Mouse (Mus musculus) adrenal gland, postnatal 36 days (tissue): ENCODE data around the gene Ints4. TPM values are rescaled to one million over a fixed set of nuclear protein-coding genes. Genes with fewer than 3 reads are reported as not detected.
A peak's percentile ranks its signal among the peaks of the same experiment; 100 is the strongest.
"Not testable (repeated sequence)": the region's sequence is repeated elsewhere in the genome, so short reads cannot be mapped to it uniquely, and the experiment has no call there.

Source experiments
- DNase-seq, 2 experiments: peaks; one replicate each; pipeline ENCODE4 v3.0.0; 2021; ENCODE audit warnings: mixed read lengths in 1 of 2
- long read RNA-seq, 2 experiments: library from polyadenylated mRNA; stranded (forward); transcript quantifications; one replicate each; pipeline ENCODE4 v2.0.0; 2021; ENCODE audit warnings: borderline sequencing depth in 2 of 2
- total RNA-seq, 2 experiments: library from RNA; stranded (reverse); gene quantifications; 2 replicates each; pipeline ENCODE4 v1.2.3; 2021

Gene Ints4
- 10 to 100 TPM; 62.6 to 64.1 TPM for total RNA-seq
- long read RNA-seq, experiment 1, transcript Ints4-201 (23 exons, 3,240 nt): major isoform, 14 of 22 reads
- long read RNA-seq, experiment 1, partial matches to known transcripts: 3 of 22 reads
- long read RNA-seq, experiment 1, other reads (novel, unspliced or antisense): 4 of 22 reads
- long read RNA-seq, experiment 2, transcript Ints4-201 (23 exons, 3,240 nt): major isoform, 11 of 19 reads
- long read RNA-seq, experiment 2, partial matches to known transcripts: 2 of 19 reads
- long read RNA-seq, experiment 2, other reads (novel, unspliced or antisense): 5 of 19 reads

DNA sequence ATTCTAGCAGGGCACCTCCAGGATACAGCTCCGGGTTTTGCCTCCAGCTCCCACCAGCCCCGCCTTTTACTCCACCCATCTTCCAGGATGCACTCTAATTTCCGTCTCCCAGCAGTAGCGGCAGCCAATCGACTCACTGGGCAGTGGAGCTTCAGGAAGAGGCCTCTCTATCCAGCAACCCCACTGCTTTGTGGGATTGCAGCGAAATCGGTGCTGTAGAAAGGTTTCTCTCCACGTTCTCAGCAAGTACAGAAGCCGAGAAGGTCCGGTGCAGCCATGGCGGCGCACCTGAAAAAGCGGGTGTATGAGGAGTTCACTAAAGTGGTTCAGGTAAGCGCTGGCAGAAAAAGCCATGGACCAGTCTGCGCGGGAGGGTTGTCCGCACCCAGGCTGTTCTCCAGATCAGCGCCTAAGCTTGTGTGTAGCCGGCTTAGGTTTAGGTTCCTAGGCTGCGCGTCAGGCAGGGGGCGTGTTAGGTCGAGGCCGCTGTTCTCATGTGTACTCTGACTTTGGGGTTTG is at the start of gene Ints4:
Gene Ints4, plus strand, starts transcription at position 136 of the 519 bp plus-strand sequence.
- DNase-seq: peak; percentile 95 to 96

DNA sequence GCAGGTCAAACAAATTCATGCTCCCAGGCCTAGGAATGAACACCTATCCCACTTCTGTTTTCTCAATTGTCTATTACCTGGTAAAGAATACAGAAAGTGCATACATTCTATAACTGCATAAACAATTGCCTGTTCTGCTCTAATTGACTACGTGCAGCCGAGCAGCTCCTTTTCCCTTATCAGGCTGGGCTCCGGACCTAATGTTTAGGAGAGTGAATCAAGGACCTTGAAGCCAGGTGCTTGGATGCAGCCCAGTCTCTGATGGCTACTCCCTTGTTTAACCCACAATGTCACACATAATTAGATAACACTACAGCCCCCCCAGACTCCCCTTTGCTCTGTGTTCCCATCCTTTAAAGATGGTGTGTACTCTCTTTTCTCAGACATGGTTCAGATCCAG is 47.2 kb upstream of the Ints4 start:
- DNase-seq: not testable (repeated sequence)

DNA sequence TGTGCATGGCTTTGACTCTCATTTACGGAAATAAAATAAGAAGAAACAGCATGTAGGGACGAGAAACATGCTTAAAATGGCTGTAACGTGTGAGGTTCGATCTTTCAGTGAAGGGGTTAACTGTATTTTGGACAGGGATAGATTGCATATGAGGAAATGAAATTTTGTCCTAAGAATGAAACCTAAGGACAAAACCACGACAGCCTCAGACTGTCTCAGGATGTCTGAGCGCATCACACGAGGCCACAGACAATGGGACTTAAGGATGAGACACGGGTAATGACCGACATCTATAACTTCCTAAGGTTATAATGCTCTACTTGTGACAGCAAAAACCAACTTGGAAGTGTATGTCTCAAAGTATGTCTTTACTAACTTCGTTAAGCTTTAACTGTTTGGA is 46.2 kb upstream of the Ints4 start:
- DNase-seq: no peak

DNA sequence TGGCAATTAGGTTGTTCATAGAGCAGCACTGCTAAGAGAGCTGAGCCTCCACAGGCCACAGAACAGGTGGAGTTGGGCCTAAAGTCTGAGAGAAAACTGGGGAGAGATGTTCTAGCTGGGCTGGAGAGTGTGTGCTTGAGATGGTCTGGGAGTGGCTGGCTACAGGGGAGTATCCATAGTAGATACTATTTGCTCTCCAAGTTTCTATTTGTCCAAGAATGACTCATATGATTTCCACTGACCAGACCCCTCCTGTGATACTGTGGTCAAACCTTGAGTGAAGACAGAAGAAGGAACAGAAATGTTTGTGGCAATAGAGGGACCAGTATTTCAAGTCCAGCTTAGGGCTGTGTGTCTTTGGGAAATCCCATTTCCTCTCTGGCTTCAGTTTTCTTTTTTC is 41.8 kb upstream of the Ints4 start:
- DNase-seq: no peak

DNA sequence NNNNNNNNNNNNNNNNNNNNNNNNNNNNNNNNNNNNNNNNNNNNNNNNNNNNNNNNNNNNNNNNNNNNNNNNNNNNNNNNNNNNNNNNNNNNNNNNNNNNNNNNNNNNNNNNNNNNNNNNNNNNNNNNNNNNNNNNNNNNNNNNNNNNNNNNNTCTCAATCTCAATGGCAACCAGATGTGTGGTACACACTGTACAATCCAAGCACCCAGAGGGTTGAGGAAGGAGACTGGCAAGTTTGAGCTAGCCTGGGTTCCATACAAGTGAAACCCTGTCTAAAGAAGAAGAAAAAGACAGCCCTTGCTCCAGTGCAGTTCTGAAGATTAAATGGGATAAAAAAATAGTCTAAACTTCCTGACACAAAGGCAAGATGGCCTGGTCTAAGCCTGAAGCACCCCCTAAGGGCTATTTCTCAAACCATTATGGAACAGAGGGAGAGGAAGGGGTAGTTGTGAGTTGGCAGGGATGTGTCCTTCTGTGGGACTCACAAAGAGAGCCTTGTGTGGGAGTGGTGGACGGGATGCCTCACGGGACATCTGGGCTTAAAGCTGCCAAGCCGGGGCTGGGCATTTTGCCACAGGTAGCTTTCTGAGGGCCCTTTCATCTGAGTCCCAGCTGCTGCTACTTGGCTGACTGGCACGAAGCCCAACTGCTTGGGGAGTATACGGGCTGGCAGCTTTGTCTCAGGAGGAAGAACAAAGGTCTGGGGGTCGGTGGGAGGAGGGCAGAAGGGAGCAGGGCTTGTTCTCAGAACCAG is 34.4 kb upstream of the Ints4 start:
- peak; percentile 87 to 91 for DNase-seq

DNA sequence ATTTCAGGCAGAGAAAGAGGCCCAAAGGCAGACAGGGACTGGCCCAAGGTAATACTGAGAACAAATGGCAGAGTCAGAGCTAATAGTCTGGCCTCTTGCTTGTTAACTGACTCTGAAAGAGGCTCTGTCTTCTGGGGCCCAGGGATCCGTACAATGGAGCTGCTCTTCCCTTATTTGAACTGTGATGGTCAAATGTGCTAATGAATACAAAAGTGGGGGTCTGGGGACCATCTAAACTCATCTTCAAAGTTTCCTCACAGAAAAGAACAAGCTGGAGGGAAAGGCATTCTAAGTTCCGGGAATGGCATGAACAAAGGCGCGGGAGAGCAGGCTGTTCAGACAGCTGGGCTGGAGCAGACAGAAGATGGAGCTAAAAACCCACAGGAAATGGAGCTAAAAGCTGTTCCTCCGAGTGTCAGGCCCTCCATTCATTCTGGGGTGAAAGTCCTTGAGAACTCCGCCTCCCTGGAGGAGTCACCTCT is 33.7 kb upstream of the Ints4 start:
- DNase-seq: peak in 1 of 2 experiments; percentile 35

DNA sequence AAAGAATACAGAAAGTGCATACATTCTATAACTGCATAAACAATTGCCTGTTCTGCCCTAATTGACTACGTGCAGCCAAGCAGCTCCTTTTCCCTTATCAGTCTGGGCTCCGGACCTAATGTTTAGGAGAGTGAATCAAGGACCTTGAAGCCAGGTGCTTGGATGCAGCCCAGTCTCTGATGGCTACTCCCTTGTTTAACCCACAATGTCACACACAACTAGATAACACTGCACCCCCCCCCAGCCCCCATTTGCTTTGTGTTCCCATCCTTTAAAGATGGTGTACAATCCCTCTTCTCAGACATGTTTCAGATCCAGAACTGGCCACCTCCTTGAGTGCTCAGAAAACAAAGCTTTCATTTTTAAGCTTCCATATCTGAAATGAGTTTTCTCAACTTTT is 29.7 kb upstream of the Ints4 start, which contains the start of gene Kctd14:
Gene Kctd14, plus strand, starts transcription at position 301 of the 400 bp plus-strand sequence.
- DNase-seq: not testable (repeated sequence)

DNA sequence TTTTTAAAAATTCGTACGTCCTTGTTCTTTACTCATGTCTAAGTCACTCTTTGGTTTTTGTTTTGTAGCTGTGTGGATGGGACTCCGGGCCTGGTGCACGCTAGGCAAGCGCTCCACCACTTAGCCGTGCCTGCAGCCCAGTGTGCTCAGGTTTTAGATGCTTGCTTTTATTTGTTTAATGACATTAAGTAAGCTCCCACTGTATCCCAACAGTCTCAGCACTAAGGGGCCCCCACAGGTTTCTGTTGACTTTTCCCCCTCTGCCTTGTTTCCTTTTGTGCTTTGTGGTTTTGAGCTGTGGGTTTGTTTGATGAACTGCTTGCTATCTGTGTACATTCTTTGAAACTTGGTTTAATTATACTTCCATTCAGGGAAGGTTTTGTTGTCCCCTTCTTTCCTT is 28.6 kb upstream of the Ints4 start:
- no peak for DNase-seq

DNA sequence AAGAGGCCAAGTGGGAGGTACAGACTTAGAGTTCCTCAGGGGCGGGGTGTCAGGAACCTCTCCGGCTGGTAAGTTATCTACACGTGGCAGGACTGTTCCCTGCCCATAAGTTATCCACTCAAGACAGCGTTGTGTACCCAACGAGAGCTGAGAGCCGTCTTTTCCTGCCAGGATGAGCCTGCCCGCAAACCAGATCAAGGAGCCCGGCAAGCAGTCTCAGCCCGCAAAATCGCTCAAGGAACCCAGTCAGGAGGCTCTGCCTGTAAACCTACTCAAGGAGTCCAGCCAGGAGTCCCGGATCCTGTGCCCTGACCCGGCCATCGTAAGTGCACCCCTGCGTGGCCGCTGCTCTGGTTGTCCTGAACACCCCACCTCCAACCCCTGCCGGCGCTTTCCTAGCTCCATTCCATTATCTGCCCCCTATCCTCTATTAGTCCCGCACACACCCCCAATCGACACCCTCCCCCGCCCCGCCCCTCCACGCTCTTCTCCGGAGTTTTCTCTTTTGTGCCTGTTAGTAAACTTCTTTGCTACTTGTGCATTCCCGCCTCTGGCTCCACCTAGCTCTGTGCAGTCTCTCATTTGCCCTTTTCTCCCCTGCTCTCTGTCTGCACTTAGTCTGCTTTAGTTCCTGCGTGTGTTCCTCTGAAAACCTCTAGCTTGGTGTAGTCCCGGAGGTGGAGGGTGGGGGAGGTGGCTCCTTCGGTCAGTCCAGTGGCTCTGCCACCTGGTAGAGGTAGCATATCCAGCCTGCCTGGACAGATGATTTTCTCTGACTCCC is 27.4 kb upstream of the Ints4 start:
- DNase-seq: peak; percentile 23 to 45

DNA sequence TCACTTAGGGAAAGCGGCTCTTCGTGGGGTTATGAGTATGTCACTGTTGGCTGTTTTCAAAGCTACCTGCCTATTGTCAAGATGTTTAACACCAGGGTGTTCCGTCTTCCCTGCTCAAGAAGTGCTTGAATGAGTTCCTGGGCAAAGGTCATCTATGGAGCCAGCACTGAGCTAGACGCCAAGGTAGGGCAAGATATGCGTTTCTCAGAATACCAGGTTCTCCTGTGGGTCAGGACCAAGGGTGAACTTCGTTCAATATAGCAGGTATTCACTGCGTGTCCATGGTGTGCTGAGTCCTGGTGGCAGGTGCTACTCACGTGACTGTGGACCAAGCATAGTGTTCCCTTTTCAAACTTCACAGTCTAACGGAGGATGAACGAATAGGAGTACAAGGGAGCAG is 26.0 kb upstream of the Ints4 start:
- DNase-seq: no peak

DNA sequence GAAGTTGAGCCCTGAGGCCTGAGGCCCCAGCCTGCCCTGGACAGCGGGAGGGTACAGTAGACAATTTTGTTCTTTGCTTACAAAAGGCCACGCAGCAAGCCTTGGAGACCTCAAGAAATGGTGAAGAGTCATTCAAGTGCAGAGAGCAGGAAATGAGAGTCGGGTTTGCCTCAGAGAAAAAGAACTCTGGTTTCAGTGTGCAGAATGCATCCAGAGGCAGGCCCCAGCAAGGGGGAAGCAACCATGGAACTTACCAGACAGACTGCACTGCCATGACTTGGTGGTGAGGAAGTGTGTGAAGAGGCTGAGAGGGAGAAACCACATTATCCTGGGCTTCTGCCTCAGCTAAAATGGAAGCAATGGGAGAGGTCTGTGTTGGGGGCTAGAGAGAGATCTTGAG is 25.2 kb upstream of the Ints4 start:
- DNase-seq: no peak

DNA sequence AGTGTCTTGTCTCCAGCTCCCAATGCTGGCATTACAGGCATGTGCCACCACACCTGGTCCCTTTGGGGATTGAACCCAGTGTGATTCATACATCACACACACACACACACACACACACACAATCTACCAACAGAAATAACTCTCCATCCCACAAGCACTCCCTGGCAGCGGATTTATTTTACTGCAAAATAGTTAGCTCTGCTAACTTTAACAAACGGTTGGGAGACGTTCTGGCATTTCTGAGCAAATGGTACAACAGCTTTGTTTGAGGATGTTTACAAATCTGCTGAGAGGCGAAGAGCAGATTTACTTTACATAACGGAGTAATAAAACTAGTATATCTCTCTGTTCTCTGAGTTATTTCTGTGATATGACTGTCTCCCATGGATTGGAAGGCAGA is 7.8 kb upstream of the Ints4 start:
- no peak for DNase-seq

DNA sequence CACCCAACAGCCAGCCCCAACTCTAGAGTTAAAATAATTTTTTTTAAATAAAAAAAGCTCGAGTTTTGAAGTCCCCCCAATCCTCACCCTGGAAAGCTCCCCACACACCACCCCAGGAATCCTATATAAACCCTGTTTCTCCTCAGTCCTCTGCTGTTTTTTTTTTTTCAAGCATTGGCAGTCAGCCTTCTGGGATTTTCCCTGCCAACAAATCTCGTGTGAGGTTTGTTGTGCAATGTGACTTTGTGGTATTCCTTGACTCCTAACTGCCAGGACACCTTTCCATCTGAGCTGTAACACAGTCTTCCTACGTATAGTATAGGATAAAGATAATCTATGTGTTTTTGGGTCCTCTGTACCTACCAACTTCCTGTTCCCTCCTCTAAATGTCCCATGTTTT is 1.4 kb upstream of the Ints4 start:
- peak in 1 of 2 experiments; percentile 27 for DNase-seq

DNA sequence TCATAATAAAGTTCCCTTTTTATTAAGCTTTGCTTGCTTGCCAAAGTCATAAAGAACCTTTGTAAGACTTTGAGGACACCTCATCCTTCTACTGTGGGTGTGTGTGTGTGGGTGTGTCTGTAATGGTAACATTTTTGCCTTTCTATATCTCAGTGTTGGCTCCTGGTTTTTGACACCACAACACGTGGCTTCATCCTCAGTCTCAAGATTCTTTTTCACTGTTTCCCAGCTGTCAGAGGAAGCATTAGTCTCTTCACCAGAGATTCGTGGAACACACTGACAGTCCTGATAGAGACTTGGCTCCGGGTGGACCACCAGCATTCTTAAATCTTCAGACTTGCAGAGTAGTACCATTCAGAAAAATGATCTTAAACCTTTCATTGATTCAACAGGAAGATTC is 466 bp upstream of the Ints4 start:
- DNase-seq: no peak

DNA sequence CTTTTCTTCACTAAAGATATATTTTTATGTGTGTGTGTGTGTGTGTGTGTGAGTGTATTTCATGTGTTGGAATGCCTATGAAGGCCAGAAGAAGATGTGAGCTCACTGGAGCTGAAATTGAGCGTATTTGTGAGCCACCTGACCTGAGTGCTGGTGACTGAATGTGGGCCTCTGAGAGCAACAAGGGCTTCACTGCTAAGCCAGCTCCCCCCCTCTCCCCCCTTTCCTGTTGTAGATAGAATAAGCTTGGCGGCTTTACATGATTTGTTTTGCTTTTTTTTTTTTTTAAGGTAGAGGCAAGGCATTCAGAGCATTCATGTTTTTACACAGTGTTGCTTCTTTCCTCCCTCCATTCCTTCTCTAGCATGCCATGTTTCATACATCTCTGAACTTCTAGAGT is 2.6 kb downstream of the Ints4 start:
- no peak for DNase-seq

DNA sequence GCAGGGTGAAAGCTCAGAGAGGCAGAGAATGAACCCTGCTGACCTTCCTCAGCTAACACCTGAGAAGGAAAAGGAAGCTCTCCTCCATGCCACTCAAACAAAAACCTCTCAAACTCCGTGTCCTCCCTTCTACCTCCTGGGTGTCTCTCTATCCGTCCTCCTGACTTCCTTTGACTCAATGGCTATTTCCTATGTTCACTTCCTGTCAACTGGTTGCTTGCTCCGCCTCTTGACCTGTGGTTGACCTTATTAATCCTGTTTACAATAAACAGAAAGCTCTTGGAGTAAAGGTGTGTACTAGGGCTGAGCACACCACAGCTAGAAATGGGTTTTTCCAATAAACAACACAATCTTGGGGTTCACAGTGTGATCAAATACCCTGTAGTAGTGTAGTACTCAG is 10.4 kb downstream of the Ints4 start:
- no peak for DNase-seq

DNA sequence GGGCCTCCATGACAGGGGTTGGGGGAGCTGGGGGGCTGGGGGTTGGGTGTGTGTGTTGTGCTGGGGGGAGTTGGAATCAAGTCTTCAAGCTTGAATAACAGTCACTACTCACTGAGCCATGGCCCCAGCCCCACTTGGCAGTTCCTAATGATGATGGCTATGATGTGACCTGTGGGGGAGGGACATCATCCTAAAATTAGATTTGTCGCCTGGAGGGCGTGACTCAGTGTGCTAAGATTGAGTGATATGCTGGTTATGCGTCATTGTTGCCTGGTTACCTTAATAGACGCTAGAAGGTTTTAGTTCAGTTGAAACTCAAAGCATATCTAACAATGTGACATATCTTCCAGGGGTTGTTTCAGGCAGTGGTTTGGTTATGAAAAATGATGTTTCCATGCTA is 11.7 kb downstream of the Ints4 start:
- DNase-seq: peak; percentile 51 to 59

DNA sequence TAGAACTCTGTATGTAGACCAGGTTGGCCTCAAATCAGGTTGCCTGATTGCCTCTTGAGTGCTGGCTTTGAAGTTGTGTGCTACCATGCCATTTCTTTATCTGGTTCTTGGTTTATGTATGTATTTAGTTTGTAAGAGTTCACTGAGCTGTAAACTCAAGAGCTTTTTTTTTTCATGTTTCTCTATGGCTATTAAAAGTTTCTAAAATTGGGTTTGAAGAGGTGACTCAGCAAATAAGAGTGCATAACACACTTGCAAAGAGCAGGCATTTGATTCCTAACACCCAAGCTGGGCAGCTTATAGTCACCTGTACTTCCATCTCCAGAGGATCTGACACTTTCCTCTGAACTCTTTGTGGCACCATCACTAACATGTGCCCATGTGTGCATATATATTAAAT is 14.3 kb downstream of the Ints4 start:
- no peak for DNase-seq

DNA sequence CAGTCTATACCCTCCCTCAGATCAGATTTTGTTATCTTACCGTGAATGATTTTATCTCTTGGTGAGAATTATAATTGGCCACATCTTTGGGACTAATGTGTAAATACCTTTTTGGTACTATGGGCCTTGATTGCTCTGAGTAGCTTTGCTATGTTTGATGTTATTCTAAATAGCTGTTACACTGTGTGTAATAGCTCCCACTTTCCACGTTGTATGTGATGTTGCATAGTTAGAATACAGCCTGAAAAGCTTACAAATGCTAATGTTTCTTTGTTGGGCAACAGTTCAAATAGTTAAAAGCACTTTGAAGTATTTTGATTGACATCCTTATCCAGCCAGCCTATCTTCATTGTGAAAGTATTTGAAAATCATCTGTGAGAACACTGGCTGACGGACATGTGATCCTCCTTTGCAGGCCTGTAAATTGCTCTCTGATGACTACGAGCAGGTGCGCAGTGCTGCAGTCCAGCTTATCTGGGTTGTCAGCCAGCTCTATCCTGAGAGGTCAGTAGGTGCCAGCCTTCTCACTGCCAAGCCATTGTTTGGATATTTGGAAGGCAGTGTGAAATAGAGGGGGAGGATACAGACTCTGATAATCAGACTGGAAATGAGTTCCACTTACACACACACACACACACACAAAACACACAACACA is 19.9 kb downstream of the Ints4 start:
- no peak for DNase-seq

DNA sequence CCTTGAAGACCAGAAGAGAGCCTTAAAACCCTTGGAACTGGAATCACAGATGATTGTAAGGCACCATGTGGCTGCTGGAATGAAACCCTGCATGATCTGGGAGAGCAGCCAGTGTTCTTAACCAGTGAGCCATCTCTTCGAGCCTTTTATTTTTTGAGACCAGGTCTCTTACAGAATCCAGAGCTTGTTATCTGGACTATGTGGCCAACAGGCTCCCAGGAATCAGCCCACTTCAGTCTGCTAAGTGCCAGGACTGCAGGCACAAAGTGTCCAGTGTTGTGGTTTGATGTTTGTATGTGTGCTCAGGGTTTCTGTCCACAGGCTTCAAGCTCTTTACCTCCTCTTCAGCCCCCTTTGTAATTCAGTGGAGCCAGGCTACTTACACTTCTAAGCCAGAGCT is 34.0 kb downstream of the Ints4 start:
- DNase-seq: no peak

DNA sequence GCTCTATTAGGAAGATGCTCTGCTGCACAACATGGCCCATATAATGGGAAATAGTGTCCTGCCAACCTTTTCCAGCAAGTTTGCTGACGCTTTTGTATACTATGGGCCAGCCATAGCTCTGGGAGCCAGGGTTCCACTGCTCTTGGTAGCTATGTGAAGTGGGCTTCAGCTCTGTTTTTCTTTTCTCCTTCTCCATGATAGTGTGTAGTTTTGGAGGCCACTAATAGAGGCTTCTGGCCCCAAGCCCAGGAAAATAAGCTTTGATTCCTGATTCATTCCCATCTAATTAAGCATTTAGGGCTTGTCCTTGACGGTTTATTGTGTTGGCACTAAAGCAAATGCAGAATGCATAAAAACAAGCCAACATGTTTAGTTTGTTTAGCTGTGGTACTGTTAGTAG is 39.2 kb downstream of the Ints4 start:
- DNase-seq: peak; percentile 9 to 20

DNA sequence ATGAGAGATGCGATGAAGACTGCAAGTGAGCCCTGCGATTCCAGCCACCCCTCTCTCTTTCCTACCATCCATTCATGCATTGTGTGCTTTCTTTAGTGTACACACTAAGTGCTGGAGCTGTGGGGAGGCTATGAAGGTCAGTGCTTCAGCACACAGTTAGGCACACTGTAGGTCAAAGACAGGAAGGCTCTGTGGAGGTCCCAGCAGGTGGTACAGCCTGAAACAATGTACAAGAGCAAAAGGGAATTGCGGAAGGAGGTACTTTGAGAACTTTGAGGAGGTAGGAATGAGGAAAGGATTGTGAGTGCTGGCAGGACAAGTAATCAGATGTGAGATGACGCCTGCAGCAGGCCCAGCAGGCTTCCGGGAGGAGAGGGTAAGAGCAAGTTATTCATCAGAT is 54.8 kb downstream of the Ints4 start:
- DNase-seq: no peak
